Mouse (Mus musculus): ENCODE measurements around the gene Tspan9. TPM values are rescaled to one million over a fixed set of nuclear protein-coding genes. Genes with fewer than 3 reads are reported as not detected.

Gene Tspan9
- polyA plus RNA-seq, 1 experiment from 2014 or later = 71.7 TPM

GRCm38 (mm10) chr6:128078508-128078907 lies 64.9 kb downstream of the Tspan9 start:
- WGBS = 42% methylated on average over 4 of the region's 4 CpGs
- Histone ChIP-seq H3K9me3 (replicated peaks; ENCODE audit: control insufficient read depth, low read length) (no peaks in the 10 kb centered on the region), H3K27ac (replicated peaks; ENCODE audit: low read depth, low read length) (no peak overlapping the region), H3K9ac (replicated peaks; ENCODE audit: low read length) (no peak overlapping the region), H3K4me1 (ENCODE audit: control insufficient read depth, insufficient read depth, low read length) (no peaks in the 10 kb centered on the region; the same call in 1 of the 2 replicates), H3K27me3 (ENCODE audit: control insufficient read depth, insufficient read depth, low read length) (no peaks in the 10 kb centered on the region), H3K4me3 (ENCODE audit: low read depth, low read length) (no peak overlapping the region), H3K36me3 (replicated peaks; ENCODE audit: control insufficient read depth, insufficient read depth, low read depth, low read length) (no peaks in the 10 kb centered on the region), H3K4me2 (ENCODE audit: low read depth, low read length) (no peak overlapping the region)
- no peak for DNase-seq (ENCODE audit: low spot score)
- ATAC-seq (replicated peaks; ENCODE audit: insufficient number of reproducible peaks, low FRiP score, low TSS enrichment, low read depth) = peak; percentile 61; the same call in 1 of the 2 replicates

- DNase-seq (ENCODE audit: low spot score) = no peak
- H3K9me3 ChIP-seq (replicated peaks; ENCODE audit: control insufficient read depth, low read length) = no peaks in the 10 kb centered on the region
- no peak overlapping the region for H3K9ac ChIP-seq (replicated peaks; ENCODE audit: low read length)
- WGBS = 86% methylated on average over 21 of the region's 21 CpGs
- no peaks in the 10 kb centered on the region; the same call in 1 of the 2 replicates for H3K4me1 ChIP-seq (ENCODE audit: control insufficient read depth, insufficient read depth, low read length)
- H3K27me3 ChIP-seq (ENCODE audit: control insufficient read depth, insufficient read depth, low read length) = no peaks in the 10 kb centered on the region
- ATAC-seq (replicated peaks; ENCODE audit: insufficient number of reproducible peaks, low FRiP score, low TSS enrichment, low read depth) = no peak
- H3K4me3 ChIP-seq (ENCODE audit: low read depth, low read length) = no peak overlapping the region
- H3K4me2 ChIP-seq (ENCODE audit: low read depth, low read length) = no peak overlapping the region
- H3K27ac ChIP-seq (replicated peaks; ENCODE audit: low read depth, low read length) = no peak overlapping the region
- no peaks in the 10 kb centered on the region for H3K36me3 ChIP-seq (replicated peaks; ENCODE audit: control insufficient read depth, insufficient read depth, low read depth, low read length)
Observed at GRCm38 (mm10) chr6:128076104-128077020, 67.0 kb downstream of the Tspan9 start.

DNA sequence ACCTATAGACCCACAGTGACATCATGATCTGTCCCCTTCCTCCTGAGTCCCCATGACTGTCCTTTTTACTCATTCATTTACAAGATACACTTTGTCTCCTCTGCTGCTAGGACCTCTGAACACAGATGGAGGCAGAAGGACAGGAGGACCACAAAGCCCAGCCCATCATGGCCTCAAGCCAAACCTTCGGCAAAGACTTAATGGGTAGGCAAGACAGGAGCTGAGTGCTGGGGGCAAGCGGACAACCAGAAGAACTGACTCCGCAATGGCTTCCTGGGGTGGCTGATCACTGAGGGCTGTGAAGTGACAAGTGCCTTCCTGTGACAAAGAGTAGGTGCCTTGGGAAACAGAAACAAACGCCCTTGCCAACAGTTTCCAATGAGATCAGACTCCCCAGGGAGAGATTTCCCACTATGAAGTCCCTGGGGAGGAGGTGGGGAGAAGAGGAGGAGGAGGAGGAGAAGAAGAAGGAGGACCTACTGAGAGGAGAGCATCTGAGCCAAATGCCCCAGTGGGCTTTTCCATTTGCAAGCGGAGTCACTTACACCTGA lies 67.9 kb downstream of the Tspan9 start:
- 79% methylated on average over 5 of the region's 5 CpGs for WGBS
- Histone ChIP-seq H3K4me3 (ENCODE audit: low read depth, low read length) (no peak overlapping the region), H3K36me3 (replicated peaks; ENCODE audit: control insufficient read depth, insufficient read depth, low read depth, low read length) (no peaks in the 10 kb centered on the region), H3K27ac (replicated peaks; ENCODE audit: low read depth, low read length) (no peak overlapping the region), H3K9me3 (replicated peaks; ENCODE audit: control insufficient read depth, low read length) (no peaks in the 10 kb centered on the region), H3K9ac (replicated peaks; ENCODE audit: low read length) (no peak overlapping the region), H3K27me3 (ENCODE audit: control insufficient read depth, insufficient read depth, low read length) (no peaks in the 10 kb centered on the region), H3K4me1 (ENCODE audit: control insufficient read depth, insufficient read depth, low read length) (no peaks in the 10 kb centered on the region; the same call in 1 of the 2 replicates), H3K4me2 (ENCODE audit: low read depth, low read length) (no peak overlapping the region)
- ATAC-seq (replicated peaks; ENCODE audit: insufficient number of reproducible peaks, low FRiP score, low TSS enrichment, low read depth) (no peak), DNase-seq (ENCODE audit: low spot score) (no peak)

- H3K4me1 ChIP-seq (ENCODE audit: control insufficient read depth, insufficient read depth, low read length) = peaks cover 12% of the 10 kb centered on the region
- 78% methylated on average over 12 of the region's 12 CpGs for WGBS
- no peaks in the 10 kb centered on the region for H3K27me3 ChIP-seq (ENCODE audit: control insufficient read depth, insufficient read depth, low read length)
- DNase-seq (ENCODE audit: low spot score) (no peak), ATAC-seq (replicated peaks; ENCODE audit: insufficient number of reproducible peaks, low FRiP score, low TSS enrichment, low read depth) (no peak)
- no peak overlapping the region for H3K4me3 ChIP-seq (ENCODE audit: low read depth, low read length)
- H3K4me2 ChIP-seq (ENCODE audit: low read depth, low read length) = no peak overlapping the region
- H3K9me3 ChIP-seq (replicated peaks; ENCODE audit: control insufficient read depth, low read length) = no peaks in the 10 kb centered on the region
- H3K27ac ChIP-seq (replicated peaks; ENCODE audit: low read depth, low read length) = peak overlapping the region; percentile 41; the same call in 1 of the 2 replicates
- H3K9ac ChIP-seq (replicated peaks; ENCODE audit: low read length) = no peak overlapping the region
- H3K36me3 ChIP-seq (replicated peaks; ENCODE audit: control insufficient read depth, insufficient read depth, low read depth, low read length) = no peaks in the 10 kb centered on the region
Observed at GRCm38 (mm10) chr6:128070921-128071558, 72.4 kb downstream of the Tspan9 start.

DNA sequence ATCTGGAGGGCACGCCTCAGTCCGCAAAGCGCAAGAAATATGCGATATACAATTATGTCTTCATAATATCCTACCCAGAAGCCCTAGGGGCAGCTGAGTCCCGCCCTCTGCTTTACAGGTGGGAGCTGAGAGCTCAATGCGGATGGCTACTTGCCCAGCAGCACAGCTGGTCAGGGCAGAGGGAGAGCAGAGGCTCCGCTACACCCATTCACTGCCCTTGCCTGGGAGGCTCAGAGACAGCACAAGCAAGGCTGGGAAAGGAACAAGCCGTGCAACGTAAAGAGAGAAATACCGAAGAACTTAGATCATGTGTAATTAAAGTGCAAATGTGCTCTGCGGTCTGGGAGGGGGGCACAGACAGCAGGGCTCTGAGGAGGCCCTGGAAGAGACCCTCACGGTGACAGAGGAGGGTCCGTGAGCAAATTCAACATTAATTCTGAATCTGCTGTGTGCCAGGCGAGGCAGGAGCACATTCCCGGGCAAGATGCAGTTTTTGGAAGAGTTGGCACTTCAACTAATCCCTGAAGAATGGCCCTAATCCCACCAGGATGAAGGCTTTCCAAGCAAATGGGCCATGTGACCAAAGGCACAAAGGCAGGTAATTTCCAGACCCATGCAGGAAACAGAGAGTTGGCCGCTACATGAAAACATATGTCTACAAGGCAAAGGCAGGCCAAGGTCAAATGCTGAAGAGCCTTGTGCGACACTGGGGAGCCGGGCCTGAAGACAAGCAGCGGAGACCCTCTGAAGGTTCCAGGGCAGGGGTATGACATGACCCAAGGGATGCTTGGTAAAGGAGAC lies 73.1 kb downstream of the Tspan9 start:
- H3K36me3 ChIP-seq (replicated peaks; ENCODE audit: control insufficient read depth, insufficient read depth, low read depth, low read length) = no peaks in the 10 kb centered on the region
- peaks cover 18% of the 10 kb centered on the region for H3K4me1 ChIP-seq (ENCODE audit: control insufficient read depth, insufficient read depth, low read length)
- no peaks in the 10 kb centered on the region for H3K27me3 ChIP-seq (ENCODE audit: control insufficient read depth, insufficient read depth, low read length)
- DNase-seq (ENCODE audit: low spot score) (no peak), ATAC-seq (replicated peaks; ENCODE audit: insufficient number of reproducible peaks, low FRiP score, low TSS enrichment, low read depth) (no peak)
- H3K27ac ChIP-seq (replicated peaks; ENCODE audit: low read depth, low read length) = peak overlapping the region; percentile 41
- no peaks in the 10 kb centered on the region for H3K9me3 ChIP-seq (replicated peaks; ENCODE audit: control insufficient read depth, low read length)
- H3K4me3 ChIP-seq (ENCODE audit: low read depth, low read length) = no peak overlapping the region
- H3K9ac ChIP-seq (replicated peaks; ENCODE audit: low read length) = no peak overlapping the region
- 66% methylated on average over 19 of the region's 19 CpGs for WGBS
- H3K4me2 ChIP-seq (ENCODE audit: low read depth, low read length) = no peak overlapping the region

DNA sequence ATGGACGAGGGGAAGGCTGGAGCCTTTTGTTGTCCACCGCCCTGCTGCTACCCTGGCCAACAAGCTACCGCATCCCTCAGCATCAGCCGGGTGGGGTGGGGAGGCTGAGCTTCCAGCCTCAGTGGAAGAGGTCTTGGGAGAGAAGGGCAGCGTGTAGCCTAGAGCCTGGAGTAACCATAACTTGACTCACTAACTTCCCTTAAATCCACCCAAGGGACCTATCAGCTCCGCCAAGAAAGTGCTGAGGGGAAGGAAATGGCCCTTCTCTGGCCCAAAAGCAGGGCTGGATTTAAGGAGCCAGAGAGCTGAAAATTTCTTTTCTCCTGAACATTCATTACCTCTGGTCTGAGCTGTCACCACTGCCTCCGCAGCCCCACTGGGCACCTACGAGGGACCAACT lies 75.2 kb downstream of the Tspan9 start:
- Histone ChIP-seq H3K4me2 (ENCODE audit: low read depth, low read length) (no peak overlapping the region), H3K27ac (replicated peaks; ENCODE audit: low read depth, low read length) (no peak overlapping the region)
- no peak for ATAC-seq (replicated peaks; ENCODE audit: insufficient number of reproducible peaks, low FRiP score, low TSS enrichment, low read depth)

GRCm38 (mm10) chr6:128065982-128066381 lies 77.4 kb downstream of the Tspan9 start:
- ATAC-seq (replicated peaks; ENCODE audit: insufficient number of reproducible peaks, low FRiP score, low TSS enrichment, low read depth) = peak; percentile 30; the same call in 1 of the 2 replicates
- WGBS = 8% methylated on average over 7 of the region's 7 CpGs
- Histone ChIP-seq H3K27ac (replicated peaks; ENCODE audit: low read depth, low read length) (peak overlapping the region; percentile 57; the same call in 1 of the 2 replicates), H3K4me2 (ENCODE audit: low read depth, low read length) (no peak overlapping the region), H3K9ac (replicated peaks; ENCODE audit: low read length) (no peak overlapping the region), H3K27me3 (ENCODE audit: control insufficient read depth, insufficient read depth, low read length) (no peaks in the 10 kb centered on the region), H3K9me3 (replicated peaks; ENCODE audit: control insufficient read depth, low read length) (no peaks in the 10 kb centered on the region), H3K36me3 (replicated peaks; ENCODE audit: control insufficient read depth, insufficient read depth, low read depth, low read length) (no peaks in the 10 kb centered on the region), H3K4me1 (ENCODE audit: control insufficient read depth, insufficient read depth, low read length) (peaks cover 19% of the 10 kb centered on the region), H3K4me3 (ENCODE audit: low read depth, low read length) (no peak overlapping the region)
- DNase-seq (ENCODE audit: low spot score) = peak; percentile 64

More for the DNA sequence above, 75.2 kb downstream of the Tspan9 start:
- H3K4me3 ChIP-seq (ENCODE audit: low read depth, low read length) = no peak overlapping the region
- peaks cover 19% of the 10 kb centered on the region for H3K4me1 ChIP-seq (ENCODE audit: control insufficient read depth, insufficient read depth, low read length)
- H3K36me3 ChIP-seq (replicated peaks; ENCODE audit: control insufficient read depth, insufficient read depth, low read depth, low read length) = no peaks in the 10 kb centered on the region
- no peaks in the 10 kb centered on the region for H3K27me3 ChIP-seq (ENCODE audit: control insufficient read depth, insufficient read depth, low read length)
- DNase-seq (ENCODE audit: low spot score) = no peak
- no peaks in the 10 kb centered on the region for H3K9me3 ChIP-seq (replicated peaks; ENCODE audit: control insufficient read depth, low read length)
- WGBS = 84% methylated on average over 8 of the region's 8 CpGs
- H3K9ac ChIP-seq (replicated peaks; ENCODE audit: low read length) = no peak overlapping the region
